Mouse (Mus musculus): ENCODE data around the gene Cry2.

GRCm38 (mm10) chr2:92423156-92423555 lies 10.7 kb downstream of the Cry2 start:
- TF ChIP-seq CTCF (IDR thresholded peaks at IDR 0.05; ENCODE audit: control insufficient read depth, insufficient read depth, insufficient read length) (no peak), MAX (IDR thresholded peaks at IDR 0.05) (no peak)

Measured in C2C12 (cell line).